ENCODE assay signal across 10 mouse cellular contexts in the genomic region with DNA sequence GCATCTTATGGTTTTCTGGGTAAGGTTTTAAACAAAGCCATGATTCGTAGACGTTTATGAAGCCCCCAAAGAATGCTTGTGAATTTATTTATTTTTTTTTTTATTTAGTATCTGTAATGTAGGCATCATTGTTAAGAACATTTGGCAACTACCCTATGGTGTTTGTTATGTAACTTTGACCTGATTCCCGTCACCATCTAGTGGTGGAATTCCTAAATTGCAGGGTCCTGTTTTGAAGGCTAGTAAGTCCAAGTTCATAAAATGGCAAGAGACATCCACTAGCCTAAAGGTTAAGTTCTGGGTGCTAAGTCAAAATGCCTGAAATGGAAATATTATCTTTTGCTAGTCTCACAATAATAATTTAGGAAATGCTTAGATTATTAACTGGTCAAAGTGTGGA. TPM values are rescaled to one million over a fixed set of nuclear protein-coding genes. Genes with fewer than 3 reads are reported as not detected.
DNase-seq lines count a peak whose midpoint lies in the region; ATAC-seq and TF ChIP-seq lines count a peak whose summit lies in the region.
"Had no signal": no experiment of that assay in that cellular context is flagged by ENCODE, and none has a peak within 500 bp of the region (broad histone marks: within the 10 kb centered on the region; RNA-seq: fewer than 3 reads in every experiment).

No protein-coding gene starts in this region.

- H3K9me3 ChIP-seq in limb, embryonic 14.5 days (ENCODE audit: control insufficient read depth, low read length): no peaks in the 10 kb centered on the region
- H3K9me3 ChIP-seq: lung, embryonic 15.5 days had no signal

- no peaks in the 10 kb centered on the region for H3K36me3 ChIP-seq in limb, embryonic 14.5 days (ENCODE audit: control insufficient read depth, insufficient read depth, low read length)
- H3K36me3 ChIP-seq: lung, embryonic 15.5 days had no signal

- H3K4me3 ChIP-seq in layer of hippocampus, adult 2 months: no peak overlapping the region
- H3K4me3 ChIP-seq in limb, embryonic 14.5 days (replicated peaks; ENCODE audit: low read length): no peak overlapping the region
- H3K4me3 ChIP-seq: lung, embryonic 15.5 days had no signal

- no peaks in the 10 kb centered on the region for H3K4me1 ChIP-seq in limb, embryonic 14.5 days (ENCODE audit: control insufficient read depth, insufficient read depth, low read length)
- H3K4me1 ChIP-seq: lung, embryonic 15.5 days had no signal

- peak; percentile 82 for TF ChIP-seq CTCF in layer of hippocampus, adult 2 months (conservative IDR thresholded peaks at IDR 0.05)

- WGBS in limb, embryonic 14.5 days: 33% methylated on average over 3 of the region's 3 CpGs

- no peaks in the 10 kb centered on the region for H3K27me3 ChIP-seq in limb, embryonic 14.5 days (ENCODE audit: control insufficient read depth, insufficient read depth, low read length)
- H3K27me3 ChIP-seq: lung, embryonic 15.5 days had no signal

- no peak overlapping the region for H3K9ac ChIP-seq in limb, embryonic 14.5 days (ENCODE audit: low read depth, low read length, severe bottlenecking)
- H3K9ac ChIP-seq: lung, embryonic 15.5 days had no signal

- peak; percentile 23 for DNase-seq in adrenal gland, adult 2 months
- no peak for DNase-seq in adrenal gland, postnatal 4 days (ENCODE audit: low spot score in 2 of 2)
- peak in 1 of 2 experiments; percentile 49 for DNase-seq in layer of hippocampus, adult 2 months (ENCODE audit: low spot score in 2 of 2)
- DNase-seq in layer of hippocampus, postnatal 25 days (ENCODE audit: extremely low spot score in 1 of 2, low spot score in 1 of 2): no peak
- peak; percentile 87 for DNase-seq in adipocyte (ENCODE audit: low spot score)
- DNase-seq in limb, embryonic 14.5 days (ENCODE audit: low spot score): peak; percentile 26
- DNase-seq in urinary bladder, postnatal 4 days (ENCODE audit: low spot score in 2 of 2): no peak
- DNase-seq in ovary, postnatal 36 days (ENCODE audit: low spot score): no peak

- no peak overlapping the region for H3K4me2 ChIP-seq in limb, embryonic 14.5 days (replicated peaks; ENCODE audit: low read depth, low read length, severe bottlenecking)
- H3K4me2 ChIP-seq: lung, embryonic 15.5 days had no signal

- no peak for ATAC-seq in limb, embryonic 14.5 days (ENCODE audit: low FRiP score, low read depth)

- TF ChIP-seq POLR2A in limb, embryonic 14.5 days (IDR thresholded peaks at IDR 0.05; ENCODE audit: borderline replicate concordance, extremely low read depth, insufficient read depth, insufficient read length): no peak

- H3K27ac ChIP-seq in layer of hippocampus, adult 2 months: 0 out of 2 replicates have a peak overlapping the region, but pooled peaks have one; percentile 39
- H3K27ac ChIP-seq in limb, embryonic 14.5 days (replicated peaks; ENCODE audit: low read depth, low read length): no peak overlapping the region
- H3K27ac ChIP-seq: lung, embryonic 15.5 days had no signal

RNA-seq across cellular contexts. Expression of a gene that starts 37.0 kb away (rescaled TPM):
- 100 to 1,000 TPM; 153 to 283 TPM for total RNA-seq in adrenal gland, adult 2 months (2021)
- polyA plus RNA-seq in adrenal gland, adult 2 months (2012; rRNA removed): 55.8 and 96.7 TPM in 2 replicates
- 10 to 100 TPM; 59.8 to 62.7 TPM for total RNA-seq in adrenal gland, postnatal 4 days (2021)
- 100 to 1,000 TPM; 324 to 355 TPM for total RNA-seq in layer of hippocampus, adult 2 months (2021)
- total RNA-seq in layer of hippocampus, postnatal 25 days (2021): 100 to 1,000 TPM; 310 to 324 TPM
- 21.9 and 24.5 TPM in 2 replicates for polyA plus RNA-seq in limb, embryonic 14.5 days (2012; rRNA removed)
- 20.3 and 21.1 TPM in 2 replicates for polyA plus RNA-seq in limb, embryonic 14.5 days (2014; fragmentation: Nextera tagmentation; extraction: Ambion mirVana)

RNA-seq across cellular contexts. Expression of a gene that starts 47.2 kb away (rescaled TPM):
- under 1 TPM; 0.29 to 0.48 TPM for total RNA-seq in adrenal gland, adult 2 months (2021)
- polyA plus RNA-seq in adrenal gland, adult 2 months (2012; rRNA removed): 0.09 and 0.16 TPM in 2 replicates
- total RNA-seq in adrenal gland, postnatal 4 days (2021): 1 to 10 TPM; 1.2 to 1.5 TPM
- 100 to 1,000 TPM; 113 to 115 TPM for total RNA-seq in layer of hippocampus, adult 2 months (2021)
- total RNA-seq in layer of hippocampus, postnatal 25 days (2021): 100 to 1,000 TPM in 1 of 2 experiments, 10 to 100 TPM in 1; 94.0 to 102 TPM
- 3.3 and 4.3 TPM in 2 replicates for polyA plus RNA-seq in limb, embryonic 14.5 days (2012; rRNA removed)
- 1.3 and 1.7 TPM in 2 replicates for polyA plus RNA-seq in limb, embryonic 14.5 days (2014; fragmentation: Nextera tagmentation; extraction: Ambion mirVana)
- polyA plus RNA-seq: C2C12 had no signal

Comparison
In these comparisons a context has a peak if more than half of its experiments do, and no peak if none do; other contexts are left out.
1. DNase-seq: peak in adrenal gland, adult 2 months (single experiment), adipocyte (single experiment) and limb, embryonic 14.5 days (single experiment); none in adrenal gland, postnatal 4 days (0 of 2), layer of hippocampus, postnatal 25 days (0 of 2), urinary bladder, postnatal 4 days (0 of 2) and ovary, postnatal 36 days (single experiment).
2. RNA of a gene that starts 47.2 kb away (total RNA-seq): 113 to 115 TPM in layer of hippocampus, adult 2 months and 94.0 to 102 TPM in layer of hippocampus, postnatal 25 days; 1.2 to 1.5 TPM in adrenal gland, postnatal 4 days and 0.29 to 0.48 TPM in adrenal gland, adult 2 months; every median in the first group is over 10 times any median in the second.